Mouse (Mus musculus): Measurements from ENCODE around the gene Lrrc15. TPM values are rescaled to one million over a fixed set of nuclear protein-coding genes. Genes with fewer than 3 reads are reported as not detected.

The Lrrc15 gene
- total RNA-seq (2012; rRNA removed) (not detected in 2 replicates), polyA plus RNA-seq (2012; ENCODE audit: insufficient read depth in 1 of 2, insufficient read length in 2 of 2, low read depth in 1 of 2, low replicate concordance in 2 of 2, missing spikeins in 1 of 2) (not detected)

DNA sequence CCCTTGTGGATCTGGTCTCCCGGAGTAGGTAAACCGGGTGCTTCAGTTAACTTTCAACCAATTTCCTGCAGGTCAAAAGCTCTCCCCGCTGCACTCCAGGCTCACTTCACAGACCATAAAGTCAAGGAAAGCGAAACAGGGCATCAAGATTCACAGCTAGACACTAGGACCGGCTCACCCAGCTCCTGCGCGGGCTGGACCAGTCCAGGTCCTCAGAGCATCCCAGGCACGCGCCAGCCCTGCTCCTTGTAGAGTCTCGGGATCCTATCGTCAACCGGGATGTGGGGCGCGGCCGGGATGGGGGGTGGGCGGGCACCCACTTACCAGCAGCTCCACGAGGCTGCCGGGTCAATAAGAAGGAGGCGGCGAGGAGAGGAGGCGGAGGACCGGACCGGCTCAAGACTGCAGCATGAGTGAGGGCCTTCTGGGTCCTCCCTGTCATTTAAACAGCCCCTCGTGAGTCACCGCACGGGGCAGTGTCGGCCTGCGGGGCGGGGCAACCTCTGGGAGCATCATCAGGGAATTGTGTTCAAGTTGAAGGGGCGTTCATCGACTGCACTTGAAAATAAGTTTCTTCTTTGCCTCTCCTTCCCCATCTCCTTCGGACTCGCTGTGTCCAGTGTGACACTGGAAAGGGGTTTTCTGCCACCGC is at the start of gene Lrrc15:
TSS of gene Lrrc15 (minus strand) at position 413 of the 652 bp plus-strand sequence.
- no peak within 1 kb of the TSS for H3K4me3 ChIP-seq (ENCODE audit: control insufficient read depth in 1 of 2, insufficient read depth in 1 of 2, low read depth in 2 of 2, low read length in 2 of 2)
- H3K27ac ChIP-seq (ENCODE audit: control insufficient read depth, low read depth, low read length): no peak within 1 kb of the TSS
- TF ChIP-seq NELFE (IDR thresholded peaks at IDR 0.05; ENCODE audit: low read depth, low read length) (no peak), MAFK (IDR thresholded peaks at IDR 0.05; ENCODE audit: borderline replicate concordance, low read depth, low read length) (no peak), SIN3A (IDR thresholded peaks at IDR 0.05; ENCODE audit: low read length) (no peak), POLR2AphosphoS5 (IDR thresholded peaks at IDR 0.05; ENCODE audit: borderline replicate concordance, low read depth, low read length) (no peak), ZKSCAN1 (IDR thresholded peaks at IDR 0.05; ENCODE audit: low read depth, low read length) (no peak), USF2 (IDR thresholded peaks at IDR 0.05; ENCODE audit: borderline replicate concordance in 1 of 2, insufficient read depth in 1 of 2, low read depth in 1 of 2, low read length in 2 of 2) (no peak), MEF2A (IDR thresholded peaks at IDR 0.05; ENCODE audit: extremely low read depth, insufficient replicate concordance, low read depth, low read length, poor library complexity, severe bottlenecking) (no peak), RCOR1 (IDR thresholded peaks at IDR 0.05; ENCODE audit: low read depth, low read length) (no peak), MYB (IDR thresholded peaks at IDR 0.05; ENCODE audit: low read depth, low read length) (no peak), RAD21 (IDR thresholded peaks at IDR 0.05; ENCODE audit: low read depth, low read length) (no peak), CHD2 (IDR thresholded peaks at IDR 0.05; ENCODE audit: low read length) (no peak), SMC3 (IDR thresholded peaks at IDR 0.05; ENCODE audit: low read depth, low read length) (no peak), ZC3H11A (IDR thresholded peaks at IDR 0.05; ENCODE audit: low read depth, low read length) (no peak), POLR2AphosphoS2 (IDR thresholded peaks at IDR 0.05; ENCODE audit: low read length) (no peak), TCF12 (IDR thresholded peaks at IDR 0.05; ENCODE audit: low read depth, low read length) (no peak), MYC (IDR thresholded peaks at IDR 0.05; ENCODE audit: low read depth, low read length) (no peak), JUND (IDR thresholded peaks at IDR 0.05; ENCODE audit: low read depth, low read length) (no peak), EP300 (IDR thresholded peaks at IDR 0.05; ENCODE audit: low read depth in 1 of 2, low read length in 2 of 2) (no peak), USF1 (IDR thresholded peaks at IDR 0.05; ENCODE audit: low read depth, low read length) (no peak), POLR2A (IDR thresholded peaks at IDR 0.05; ENCODE audit: control insufficient read depth in 1 of 2, insufficient read depth in 1 of 2, low read depth in 1 of 2, low read length in 2 of 2, poor library complexity in 1 of 2) (no peak)
- H3K9ac ChIP-seq (ENCODE audit: control insufficient read depth, low read depth, low read length, poor library complexity, severe bottlenecking): no peak within 1 kb of the TSS
- no peaks in the 10 kb centered on the region for H3K9me3 ChIP-seq (replicated peaks; ENCODE audit: insufficient read depth, low read length)
- H3K4me1 ChIP-seq (ENCODE audit: control insufficient read depth in 1 of 2, insufficient read depth in 2 of 2, low read length in 2 of 2): no peaks in the 10 kb centered on the region
- H3K79me2 ChIP-seq (ENCODE audit: control insufficient read depth, insufficient read depth, low read length, poor library complexity): no peaks in the 10 kb centered on the region
- H3K27me3 ChIP-seq (ENCODE audit: control insufficient read depth in 1 of 2, insufficient read depth in 2 of 2, low read length in 2 of 2): peaks cover 11 to 15% of the 10 kb centered on the region in 2 experiments
- H3K36me3 ChIP-seq (ENCODE audit: control insufficient read depth in 1 of 2, insufficient read depth in 2 of 2, low read length in 2 of 2): no peaks in the 10 kb centered on the region
- no peak for DNase-seq (ENCODE audit: low read depth, low spot score)

All from MEL (cell line).